Mouse (Mus musculus) inflammation-experienced regulatory T-cells, adult 6 months (primary cell): Measurements from ENCODE around the gene Coil. TPM values are rescaled to one million over a fixed set of nuclear protein-coding genes. Genes with fewer than 3 reads are reported as not detected.
A peak's percentile ranks its signal among the peaks of the same experiment; 100 is the strongest.
"Not testable (repeated sequence)": the region's sequence is repeated elsewhere in the genome, so short reads cannot be mapped to it uniquely, and the experiment has no call there.

Source experiments
- ATAC-seq: one replicate; pipeline ENCODE4 v1.8.0; 2017
- polyA plus RNA-seq, 3 experiments: library from polyadenylated mRNA; unstranded; fragments of 100-300 nt; shearing (Covaris generic); gene quantifications; one replicate each; pipeline ENCODE4 v1.2.1; 2017

Coil gene
- polyA plus RNA-seq, 3 experiments from 2014 or later: 5.3 to 8.3 (median 7.7) TPM

GRCm38 (mm10) chr11:89006404-89006803, 36.4 kb downstream of the Coil start:
- no peak for ATAC-seq

DNA sequence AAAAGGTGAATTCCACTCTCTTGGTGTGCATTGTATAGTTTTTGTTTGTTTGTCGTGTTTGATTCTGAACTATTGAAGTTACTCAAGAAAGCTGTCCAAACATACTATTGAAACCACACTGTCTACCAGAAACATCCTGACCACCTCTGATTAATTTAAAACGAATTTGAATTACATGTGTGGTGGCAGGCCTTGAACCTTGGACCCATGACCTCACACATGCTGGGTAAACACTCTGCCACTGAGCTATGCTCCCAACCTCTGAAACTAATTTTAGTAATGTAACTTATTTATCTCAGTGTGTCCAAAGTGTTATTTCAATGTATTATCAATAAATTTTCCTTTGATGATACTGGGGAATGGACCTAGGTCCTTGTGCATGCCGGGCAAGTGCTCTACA, 37.5 kb downstream of the Coil start:
- ATAC-seq: no peak

- ATAC-seq: no peak
These were observed 39.0 kb downstream of the Coil start for GRCm38 (mm10) chr11:89009066-89009465.

- no peak for ATAC-seq
These were observed 39.4 kb downstream of the Coil start for GRCm38 (mm10) chr11:89009496-89009895.

DNA sequence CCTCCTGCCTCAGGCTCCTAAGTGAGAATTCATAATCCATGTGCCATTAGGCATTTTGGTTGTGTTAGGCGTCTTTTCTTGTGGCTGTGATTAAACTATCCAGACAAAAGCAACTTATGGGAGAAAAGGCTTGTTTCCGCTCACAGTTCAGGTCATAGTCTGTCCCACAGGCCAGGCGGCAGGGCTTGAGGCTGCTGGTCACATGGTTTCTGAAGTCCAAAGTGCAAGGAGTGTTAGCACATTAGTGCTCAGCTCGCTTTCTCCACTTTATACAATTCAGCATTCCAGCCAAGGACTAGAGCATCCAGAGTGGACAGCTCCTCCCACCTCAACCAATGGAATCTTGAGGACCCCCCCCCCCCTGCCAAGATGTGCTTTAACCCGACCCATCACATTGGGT, 42.2 kb downstream of the Coil start:
- ATAC-seq: no peak

GRCm38 (mm10) chr11:89017514-89018182, 47.6 kb downstream of the Coil start:
- no peak for ATAC-seq

GRCm38 (mm10) chr11:89020681-89021305, 50.7 kb downstream of the Coil start:
- no peak for ATAC-seq

DNA sequence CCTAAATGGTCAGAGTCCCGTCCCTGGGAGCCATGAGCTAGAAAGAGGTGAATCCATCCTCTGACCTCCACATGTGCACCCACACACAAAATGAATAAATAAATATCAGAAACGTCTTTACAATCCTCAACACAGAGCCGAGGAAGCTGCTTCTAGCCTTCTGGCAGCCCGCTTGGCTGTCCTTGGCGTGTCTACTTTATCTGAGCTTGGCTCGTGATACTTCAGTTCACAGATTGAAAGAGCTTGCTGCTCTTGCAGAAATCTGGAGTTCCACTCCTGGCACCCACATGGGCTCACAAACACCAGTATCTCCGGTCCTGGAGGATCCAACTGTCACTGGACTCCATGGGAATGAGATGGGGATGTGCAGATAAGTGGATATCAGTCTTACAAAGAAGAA, 51.6 kb downstream of the Coil start:
- no peak for ATAC-seq

GRCm38 (mm10) chr11:89022120-89022731, 52.2 kb downstream of the Coil start:
- ATAC-seq: peak; percentile 41

DNA sequence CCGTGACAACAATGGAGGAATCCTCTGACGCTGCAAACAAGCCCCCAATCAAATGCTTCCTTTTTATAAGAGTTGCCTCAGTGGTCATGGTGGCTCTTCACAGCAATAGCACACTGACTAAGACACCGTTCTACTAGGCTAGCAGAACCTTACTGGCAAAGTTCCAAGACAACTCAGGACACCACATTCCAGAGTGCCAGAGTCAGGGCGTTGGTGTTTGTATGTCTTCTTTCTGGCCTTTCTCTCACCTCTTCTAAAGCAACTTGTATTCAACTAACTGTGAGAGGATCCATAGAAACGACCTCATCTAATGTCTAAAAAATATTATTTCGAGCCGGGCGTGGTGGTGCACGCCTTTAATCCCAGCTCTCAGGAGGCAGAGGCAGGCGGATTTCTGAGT, 53.4 kb downstream of the Coil start:
- ATAC-seq: no peak

DNA sequence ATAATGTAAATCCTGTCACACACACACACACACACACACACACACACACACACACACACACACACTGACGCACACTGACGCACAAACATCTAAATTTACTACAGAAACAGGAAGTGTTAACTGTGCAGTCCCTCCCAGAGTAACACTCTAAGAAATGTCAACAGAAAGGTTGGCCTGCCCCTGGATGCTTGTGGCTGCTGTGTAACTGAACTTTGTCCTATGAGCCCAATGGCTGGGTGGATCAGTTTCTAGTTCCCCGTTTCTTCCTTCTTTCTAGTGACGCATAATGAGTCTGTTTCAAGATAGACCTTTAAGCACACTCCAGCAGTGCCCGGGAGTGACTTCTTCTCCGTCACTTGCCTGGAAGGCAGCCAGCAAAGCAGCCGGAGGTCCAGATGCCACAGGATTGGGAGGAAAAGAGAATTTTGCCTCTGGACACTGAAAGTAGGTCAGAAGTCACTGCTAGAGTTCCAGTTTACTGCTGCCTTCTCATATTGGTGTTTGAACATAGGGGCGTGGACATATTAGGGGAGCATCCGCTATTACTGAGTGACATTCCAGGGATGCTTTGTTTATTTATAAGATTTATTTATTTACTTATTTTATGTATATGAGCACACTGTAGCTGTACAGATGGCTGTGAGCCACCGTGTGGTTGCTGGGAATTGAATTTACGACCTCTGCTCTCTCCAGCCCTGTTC, 54.3 kb downstream of the Coil start:
- peak; percentile 89 for ATAC-seq

DNA sequence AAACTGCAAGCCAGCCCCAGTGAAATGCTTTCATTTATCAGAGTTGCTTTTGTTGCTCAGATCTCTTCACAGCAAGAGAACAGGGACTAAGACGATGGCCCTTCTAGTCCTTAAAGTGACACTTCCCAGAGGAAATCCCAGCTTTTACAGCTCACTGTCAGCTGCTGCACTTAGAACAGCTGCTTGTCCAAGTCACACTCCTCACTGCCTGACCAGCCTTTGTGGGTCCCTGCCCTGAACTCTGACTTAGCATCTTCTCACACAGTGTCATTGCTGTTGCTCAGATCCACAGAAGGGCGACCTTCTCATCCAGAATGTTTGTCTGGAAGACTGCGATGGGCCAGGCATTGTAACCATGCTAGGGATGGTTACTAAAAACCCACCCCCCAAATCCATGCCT, 55.6 kb downstream of the Coil start:
- ATAC-seq: no peak

GRCm38 (mm10) chr11:89026117-89026516, 56.1 kb downstream of the Coil start:
- no peak for ATAC-seq

DNA sequence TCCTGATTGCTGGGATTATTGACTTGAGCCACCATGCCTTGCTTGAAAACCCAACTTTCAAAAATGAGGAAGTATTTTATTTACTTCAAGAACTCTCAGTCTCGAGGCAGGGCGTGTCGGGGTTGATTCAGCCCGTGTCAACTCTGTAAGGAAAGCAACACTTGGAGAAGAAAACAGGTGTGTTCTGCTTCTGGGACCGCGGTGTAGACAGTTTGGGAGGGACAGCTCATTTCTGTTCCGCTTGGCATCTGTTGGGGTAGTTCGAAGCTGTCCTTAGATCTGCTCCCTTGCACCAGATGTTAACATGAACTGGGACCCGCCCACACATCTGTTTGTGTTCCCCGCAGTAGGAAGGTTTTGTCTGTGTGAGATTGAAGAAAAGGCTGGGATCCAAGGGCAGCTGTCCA, 57.9 kb downstream of the Coil start:
- no peak for ATAC-seq

DNA sequence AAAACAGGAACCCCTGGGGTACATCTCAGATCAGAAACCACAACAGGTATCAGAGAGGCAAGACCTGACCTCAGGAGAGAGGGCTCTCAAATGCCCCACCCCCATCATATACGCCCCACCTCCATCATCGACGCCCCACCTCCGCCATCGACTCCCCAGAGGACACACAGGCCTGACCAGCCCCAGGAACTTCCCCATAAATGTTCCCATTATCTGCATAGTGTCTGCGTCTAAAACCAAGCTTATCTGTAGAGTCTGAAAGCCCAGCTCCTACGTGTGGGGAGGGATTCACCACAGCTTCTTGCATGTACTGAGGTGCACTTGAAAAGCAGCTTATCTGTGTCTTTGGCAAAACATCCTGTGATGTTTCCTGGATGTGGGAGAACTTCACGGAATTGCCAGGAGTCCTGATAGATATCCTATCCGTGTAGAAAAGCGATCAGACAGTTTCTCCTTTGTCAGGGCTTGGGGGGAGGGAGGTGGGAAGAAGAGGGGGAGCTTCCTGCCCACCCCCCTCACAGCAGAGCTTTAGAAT, 58.9 kb downstream of the Coil start:
- ATAC-seq: no peak

DNA sequence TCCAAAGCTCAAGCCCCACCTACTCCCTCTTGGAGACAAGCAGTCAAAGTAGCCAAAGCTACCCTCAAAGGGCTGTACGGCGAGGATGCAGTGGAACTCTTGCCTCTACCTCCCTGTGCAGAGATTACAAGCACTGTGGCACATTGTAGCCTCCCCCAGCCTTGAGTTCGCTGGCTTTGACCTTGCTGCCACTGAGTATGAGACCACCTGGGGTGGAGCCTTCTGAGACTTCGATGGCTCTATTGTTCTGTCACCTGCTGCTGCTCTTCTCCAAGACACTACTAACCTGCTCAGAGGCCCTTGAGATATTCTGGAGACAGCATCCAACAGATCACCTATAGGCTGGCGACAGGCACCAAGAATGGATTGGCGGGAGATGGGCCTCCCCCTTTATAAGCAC, 60.5 kb downstream of the Coil start:
- no peak for ATAC-seq

- ATAC-seq: no peak
These were observed 61.1 kb downstream of the Coil start for GRCm38 (mm10) chr11:89031189-89031588.

DNA sequence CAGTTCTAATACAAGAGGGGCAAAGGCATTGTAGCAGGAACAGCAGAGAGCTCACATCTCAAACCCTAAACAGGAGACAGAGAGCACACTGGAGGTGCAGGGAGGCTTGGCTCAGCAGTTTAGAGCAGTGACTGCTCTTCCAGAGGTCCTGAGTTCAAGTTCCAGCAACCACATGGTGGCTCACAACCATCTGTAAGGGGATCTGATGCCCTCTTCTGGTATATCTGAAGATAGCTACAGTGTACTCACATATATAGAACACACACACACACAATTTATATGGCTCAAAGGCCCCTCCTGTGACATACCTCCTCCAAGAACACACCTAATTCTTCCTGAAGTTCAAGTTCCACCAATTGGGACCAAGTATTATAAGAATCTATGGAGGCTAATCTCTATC, 64.5 kb downstream of the Coil start:
- no peak for ATAC-seq

GRCm38 (mm10) chr11:89035552-89035951, 65.5 kb downstream of the Coil start:
- no peak for ATAC-seq

GRCm38 (mm10) chr11:89038496-89038895, 68.4 kb downstream of the Coil start:
- ATAC-seq: no peak

- ATAC-seq: no peak
These were observed 69.3 kb downstream of the Coil start for GRCm38 (mm10) chr11:89039325-89039724.

DNA sequence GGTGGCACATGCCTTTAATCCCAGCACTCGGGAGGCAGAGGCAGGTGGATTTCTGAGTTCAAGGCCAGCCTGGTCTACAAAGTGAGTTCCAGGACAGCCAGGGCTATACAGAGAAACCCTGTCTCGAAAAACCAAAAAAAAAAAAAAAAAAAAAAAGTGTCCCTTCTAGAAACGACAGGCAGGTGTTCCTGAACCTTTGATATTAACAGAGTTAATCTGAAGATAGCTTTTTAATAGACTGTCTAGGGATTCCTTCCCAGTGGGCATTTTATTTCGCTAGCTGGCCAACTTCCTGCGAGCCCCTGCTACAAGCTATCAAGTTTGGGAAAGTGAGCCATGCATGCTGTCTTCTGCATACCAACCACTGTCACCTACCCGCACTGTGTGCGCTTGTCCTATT, 71.0 kb downstream of the Coil start:
- not testable (repeated sequence) for ATAC-seq
